Mouse (Mus musculus) cerebellum, adult 2 months (tissue): ENCODE measurements around the gene Arhgap31.

ENCODE experiments used
- CTCF ChIP-seq: fragments of 200-500 bp; IDR thresholded peaks from 2 replicates; pipeline ENCODE4 v1.5.1; 2011; ENCODE audit warnings: low read depth, mild to moderate bottlenecking, control low read depth, low read length, moderate library complexity, borderline replicate concordance; ENCODE audit not compliant: insufficient read depth
- POLR2A ChIP-seq: fragments of 200-500 bp; IDR thresholded peaks from 2 replicates; pipeline ENCODE4 v1.6.1; 2011; ENCODE audit warnings: low read length, control low read depth, borderline replicate concordance; ENCODE audit not compliant: insufficient read depth

GRCm38 (mm10) chr16:38549479-38550396, 163.3 kb downstream of the Arhgap31 start, which contains the start of gene Poglut1:
- TF ChIP-seq CTCF (no peak), POLR2A (peak; percentile 86)
